Comparison of ENCODE assay signal across 20 mouse cellular contexts in genomic region chr7:105590097-105590496, GRCm38 (mm10). TPM values are rescaled to one million over a fixed set of nuclear protein-coding genes. Genes with fewer than 3 reads are reported as not detected.
"Had no signal": no experiment of that assay in that cellular context is flagged by ENCODE, and none has a peak within 500 bp of the region (broad histone marks: within the 10 kb centered on the region; RNA-seq: fewer than 3 reads in every experiment).

No protein-coding gene starts in this region.

- ATAC-seq: midbrain, embryonic 13.5 days had no signal

- H3K36me3 ChIP-seq: limb, embryonic 10.5 days; limb, embryonic 13.5 days; midbrain, embryonic 13.5 days; neural tube, embryonic 12.5 days; neural tube, embryonic 15.5 days; stomach, embryonic 15.5 days had no signal

- H3K9me3 ChIP-seq: limb, embryonic 10.5 days; limb, embryonic 13.5 days; midbrain, embryonic 13.5 days; neural tube, embryonic 12.5 days; neural tube, embryonic 15.5 days; stomach, embryonic 15.5 days had no signal

- DNase-seq: kidney, adult 18-20 months; kidney, postnatal 25 days; layer of hippocampus, adult 9-11 months; lung, adult 2 months; lung, postnatal 14 days; right cerebral cortex, adult 18-20 months; right cerebral cortex, postnatal 14 days; right cerebral cortex, postnatal 4 days; thymus, adult 18-20 months; thymus, postnatal 36 days had no signal

- H3K4me2 ChIP-seq: limb, embryonic 13.5 days; midbrain, embryonic 13.5 days; neural tube, embryonic 12.5 days; neural tube, embryonic 15.5 days; stomach, embryonic 15.5 days had no signal

- H3K4me3 ChIP-seq: layer of hippocampus, adult 2 months; limb, embryonic 10.5 days; limb, embryonic 13.5 days; midbrain, embryonic 13.5 days; neural tube, embryonic 12.5 days; neural tube, embryonic 15.5 days; stomach, embryonic 15.5 days had no signal

- H3K27me3 ChIP-seq: limb, embryonic 13.5 days; midbrain, embryonic 13.5 days; neural tube, embryonic 12.5 days; neural tube, embryonic 15.5 days; stomach, embryonic 15.5 days had no signal

- H3K4me1 ChIP-seq: limb, embryonic 10.5 days; limb, embryonic 13.5 days; midbrain, embryonic 13.5 days; neural tube, embryonic 12.5 days; neural tube, embryonic 15.5 days; stomach, embryonic 15.5 days had no signal

- H3K9ac ChIP-seq: limb, embryonic 13.5 days; liver, embryonic 14.5 days; midbrain, embryonic 13.5 days; neural tube, embryonic 12.5 days; neural tube, embryonic 15.5 days; stomach, embryonic 15.5 days had no signal

- H3K27ac ChIP-seq: kidney, postnatal 0 days; layer of hippocampus, adult 2 months; limb, embryonic 10.5 days; limb, embryonic 13.5 days; liver, embryonic 14.5 days; macrophage; midbrain, embryonic 13.5 days; neural tube, embryonic 12.5 days; neural tube, embryonic 15.5 days; stomach, embryonic 15.5 days had no signal

RNA-seq across cellular contexts. Expression of gene Hpx, which starts 9.8 kb away (rescaled TPM):
- polyA plus RNA-seq: limb, embryonic 10.5 days had no signal
